Mouse (Mus musculus): Measurements from ENCODE around the gene Gucd1. TPM values are rescaled to one million over a fixed set of nuclear protein-coding genes. Genes with fewer than 3 reads are reported as not detected.
A peak's percentile ranks its signal among the peaks of the same experiment; 100 is the strongest.

Gucd1 gene
- total RNA-seq, 2 experiments from 2014 or later = 15.4 to 20.1 TPM

DNA sequence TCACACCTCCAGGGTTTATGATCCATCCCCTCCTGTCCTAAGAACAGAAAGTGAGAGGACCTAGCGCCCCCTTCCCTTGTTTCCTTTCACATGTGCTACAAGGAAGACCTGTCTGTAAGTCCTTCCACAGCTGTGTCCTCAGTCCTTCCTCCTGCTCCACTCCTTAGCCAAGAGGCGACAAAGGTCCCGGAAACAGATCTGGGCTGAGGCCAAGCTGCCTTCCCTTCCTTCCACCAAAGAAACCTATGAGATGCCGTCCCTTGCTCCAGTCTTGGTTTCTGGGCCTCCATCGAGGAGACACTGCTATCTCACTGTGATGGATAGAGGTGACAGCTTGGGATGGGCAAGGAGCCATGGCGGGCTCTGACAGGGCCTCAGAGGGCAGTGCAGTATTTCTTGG is 182.7 kb downstream of the Gucd1 start:
- no peak for ATAC-seq (replicated peaks; ENCODE audit: poor library complexity, severe bottlenecking)

DNA sequence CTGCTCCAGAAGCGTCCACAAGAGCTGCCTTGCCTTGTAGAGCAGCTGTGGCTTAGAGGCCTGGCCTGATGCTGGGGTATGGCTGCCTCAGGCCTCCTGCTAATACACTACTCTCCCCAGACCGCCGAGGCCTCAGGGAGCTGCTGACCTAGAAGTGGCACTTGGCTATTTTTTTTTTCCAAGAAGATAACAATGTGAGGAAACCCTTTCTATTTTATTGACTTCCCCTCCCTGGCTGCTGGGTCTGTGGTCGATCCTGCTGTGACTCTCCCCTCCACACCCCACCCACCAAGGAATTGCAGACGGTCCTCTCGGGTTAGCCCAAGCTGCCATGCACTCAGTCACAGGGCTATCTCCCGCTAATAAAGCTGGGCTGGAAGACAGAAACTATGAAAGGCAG is 183.6 kb downstream of the Gucd1 start:
- no peak for ATAC-seq (replicated peaks; ENCODE audit: poor library complexity, severe bottlenecking)

- no peak for ATAC-seq (replicated peaks; ENCODE audit: poor library complexity, severe bottlenecking)
Measured at GRCm38 (mm10) chr10:75333176-75333776, 184.5 kb downstream of the Gucd1 start.

DNA sequence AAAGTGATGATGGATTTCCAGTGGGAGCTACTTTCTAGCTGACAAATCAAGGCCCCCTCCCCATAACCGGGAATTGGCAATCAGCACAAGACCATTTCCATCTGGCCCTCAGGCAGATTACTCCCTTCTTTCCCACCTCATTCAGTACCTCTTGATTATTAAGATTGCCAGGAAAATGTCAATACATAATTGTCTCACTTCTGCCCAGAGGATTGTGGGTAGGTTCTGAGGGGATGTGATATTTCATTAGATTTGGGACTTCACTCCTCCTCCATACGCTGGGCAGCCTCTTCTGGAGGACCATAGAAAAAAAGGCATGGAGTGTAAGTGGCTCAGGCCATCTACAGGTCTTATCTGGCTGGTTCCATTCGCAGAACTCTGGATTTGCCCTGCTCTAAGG is 185.5 kb downstream of the Gucd1 start:
- no peak for ATAC-seq (replicated peaks; ENCODE audit: poor library complexity, severe bottlenecking)

DNA sequence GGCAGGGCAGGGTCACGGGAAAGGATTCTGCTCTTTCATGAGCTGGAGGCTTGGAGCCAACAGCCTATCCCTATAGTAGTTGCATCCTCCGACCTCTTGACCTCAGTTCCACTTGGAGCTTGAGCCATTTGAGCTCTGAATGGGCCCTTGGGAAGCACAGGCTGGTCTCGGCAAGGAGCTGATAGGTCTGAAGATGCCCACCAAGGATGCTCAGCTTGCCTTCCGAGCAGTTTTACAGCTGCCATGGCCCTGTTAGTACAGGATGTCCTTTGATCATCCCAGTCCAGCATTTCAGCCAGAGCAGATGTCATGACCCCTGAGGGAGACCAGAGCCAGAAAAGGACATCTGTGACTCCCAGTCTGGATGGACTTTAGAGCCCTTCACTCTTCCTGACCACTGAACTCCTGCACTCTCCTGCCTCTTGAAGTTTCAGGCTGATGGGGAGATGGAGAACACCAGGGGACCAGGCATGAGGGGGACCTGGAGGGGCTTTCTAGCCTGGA is 189.5 kb downstream of the Gucd1 start:
- ATAC-seq (replicated peaks; ENCODE audit: poor library complexity, severe bottlenecking) = no peak

GRCm38 (mm10) chr10:75327081-75327480 is 190.7 kb downstream of the Gucd1 start:
- ATAC-seq (replicated peaks; ENCODE audit: poor library complexity, severe bottlenecking) = peak; percentile 61

DNA sequence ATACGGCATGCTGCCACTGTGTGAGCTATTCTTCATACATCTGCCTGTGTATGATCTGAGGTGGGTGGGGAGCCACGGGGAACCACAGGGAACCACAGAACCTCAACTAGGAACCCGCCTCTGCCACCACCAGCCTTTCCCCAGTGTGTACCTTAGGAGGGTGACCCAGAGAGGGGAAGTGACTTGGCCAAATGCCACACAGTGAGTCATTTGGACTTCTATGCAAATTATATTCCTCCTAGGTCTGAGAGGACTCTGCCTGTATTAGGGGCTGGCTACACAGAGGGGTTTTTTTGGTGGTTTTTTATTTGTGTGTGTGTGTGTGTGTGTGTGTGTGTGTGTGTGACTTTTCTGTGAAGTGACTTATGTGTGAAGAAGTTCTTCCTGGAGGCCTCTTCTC is 191.2 kb downstream of the Gucd1 start:
- peak; percentile 72 for ATAC-seq (replicated peaks; ENCODE audit: poor library complexity, severe bottlenecking)

DNA sequence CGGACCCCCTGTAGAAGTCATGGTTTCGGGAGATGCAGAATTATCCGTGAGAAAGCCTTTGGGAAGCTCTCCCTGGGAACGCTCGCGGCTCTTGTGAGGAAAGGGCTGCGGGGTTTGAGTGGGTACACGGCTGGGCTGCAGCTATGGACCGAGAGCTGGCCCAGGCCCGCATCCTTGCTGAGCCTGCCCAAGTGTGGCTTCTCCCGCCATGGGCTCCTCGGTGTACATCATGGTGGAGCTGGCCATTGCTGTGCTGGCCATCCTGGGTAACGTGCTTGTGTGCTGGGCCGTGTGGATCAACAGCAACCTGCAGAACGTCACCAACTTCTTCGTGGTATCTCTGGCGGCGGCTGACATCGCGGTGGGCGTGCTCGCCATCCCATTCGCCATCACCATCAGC is 192.0 kb downstream of the Gucd1 start:
- no peak for ATAC-seq (replicated peaks; ENCODE audit: poor library complexity, severe bottlenecking)

DNA sequence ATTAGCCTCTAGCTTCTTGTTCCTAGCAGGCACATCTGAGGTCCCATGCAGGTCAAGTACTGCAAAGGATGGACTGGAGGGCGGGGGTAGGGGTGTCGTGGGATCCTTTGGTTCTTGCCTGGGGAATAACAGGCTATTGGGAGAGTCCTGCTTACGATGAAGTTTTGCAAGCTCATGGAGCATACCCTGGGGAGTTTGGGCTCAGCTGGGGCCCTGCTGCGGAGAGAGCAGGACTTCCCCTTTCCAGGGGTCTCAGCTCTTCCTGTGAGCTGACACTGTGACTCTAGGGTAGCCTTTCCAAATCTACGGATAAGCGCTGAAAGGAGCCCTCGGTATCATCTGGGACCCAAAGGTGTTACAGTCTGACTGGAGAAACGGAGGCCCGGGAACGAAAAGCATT is 193.4 kb downstream of the Gucd1 start:
- peak; percentile 43 for ATAC-seq (replicated peaks; ENCODE audit: poor library complexity, severe bottlenecking)

- no peak for ATAC-seq (replicated peaks; ENCODE audit: poor library complexity, severe bottlenecking)
Measured at GRCm38 (mm10) chr10:75323986-75324385, 193.8 kb downstream of the Gucd1 start.

DNA sequence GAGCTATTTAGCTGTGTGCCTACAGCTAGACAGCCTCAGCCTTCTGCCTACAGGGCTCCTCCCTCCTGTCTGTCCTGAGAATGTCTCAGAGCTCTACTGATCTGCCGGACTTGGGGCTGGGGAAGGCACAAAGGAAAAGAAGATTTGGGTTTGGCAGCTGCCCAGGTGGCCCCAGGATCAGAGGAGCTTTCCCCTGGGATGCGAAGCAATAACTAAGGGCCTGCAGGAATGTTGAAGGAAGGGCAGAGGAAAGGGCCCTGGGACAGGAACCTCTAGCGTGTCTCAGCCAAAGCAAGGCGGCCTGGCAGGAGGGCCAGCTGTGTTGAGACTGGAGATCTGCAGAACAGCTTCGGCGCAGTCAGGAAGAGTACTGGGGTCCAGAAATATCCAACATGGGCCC is 194.8 kb downstream of the Gucd1 start:
- no peak for ATAC-seq (replicated peaks; ENCODE audit: poor library complexity, severe bottlenecking)

DNA sequence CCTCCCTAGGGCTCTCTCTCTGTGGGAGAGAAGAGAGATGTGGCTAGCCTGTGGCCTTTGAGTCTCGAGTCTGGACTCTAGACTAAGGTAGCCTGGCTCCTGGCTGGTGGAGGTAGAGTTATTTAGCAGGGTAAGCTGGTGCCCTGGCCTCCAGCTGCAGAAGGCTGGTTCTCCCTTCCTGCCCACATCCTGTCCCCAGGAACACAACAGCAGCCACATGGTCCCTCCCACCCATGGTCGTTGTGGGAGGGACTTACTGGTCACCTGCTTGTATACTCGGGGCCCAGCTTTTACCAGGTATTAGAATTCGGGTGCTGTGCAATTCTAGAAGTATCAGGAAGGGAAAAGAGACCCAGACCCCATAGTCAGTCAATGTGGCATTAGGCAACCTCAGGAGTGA is 197.5 kb downstream of the Gucd1 start:
- ATAC-seq (replicated peaks; ENCODE audit: poor library complexity, severe bottlenecking) = peak; percentile 48

DNA sequence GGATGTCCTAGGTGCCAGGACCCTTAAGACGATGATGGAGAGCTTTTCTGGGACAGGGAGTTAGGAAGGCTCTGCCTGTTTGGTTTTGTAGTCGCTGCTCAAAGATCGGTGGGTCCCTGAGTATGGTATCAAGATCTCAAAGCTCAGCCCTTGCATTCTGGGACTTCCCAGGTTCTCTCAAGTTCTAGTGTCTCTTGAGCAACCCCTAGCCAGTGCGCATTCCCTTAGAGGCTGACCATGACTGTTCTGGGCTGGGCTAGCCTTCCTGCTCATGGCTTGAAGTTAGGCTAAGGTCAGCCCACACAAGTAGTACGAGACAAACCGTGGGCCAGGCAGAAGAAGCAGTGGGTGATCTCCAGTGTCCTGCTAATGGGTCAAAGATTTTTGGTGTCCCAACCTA is 199.6 kb downstream of the Gucd1 start:
- ATAC-seq (replicated peaks; ENCODE audit: poor library complexity, severe bottlenecking) = 0 out of 2 replicates have a peak, but pooled peaks have one; percentile 4

GRCm38 (mm10) chr10:75316908-75317761 is 200.6 kb downstream of the Gucd1 start:
- peak; percentile 42 for ATAC-seq (replicated peaks; ENCODE audit: poor library complexity, severe bottlenecking)

- no peak for ATAC-seq (replicated peaks; ENCODE audit: poor library complexity, severe bottlenecking)
Measured at GRCm38 (mm10) chr10:75316872-75316907, 201.1 kb downstream of the Gucd1 start, which contains the start of gene Adora2a. TSS of gene Adora2a (plus strand) at chr10:75316877.

DNA sequence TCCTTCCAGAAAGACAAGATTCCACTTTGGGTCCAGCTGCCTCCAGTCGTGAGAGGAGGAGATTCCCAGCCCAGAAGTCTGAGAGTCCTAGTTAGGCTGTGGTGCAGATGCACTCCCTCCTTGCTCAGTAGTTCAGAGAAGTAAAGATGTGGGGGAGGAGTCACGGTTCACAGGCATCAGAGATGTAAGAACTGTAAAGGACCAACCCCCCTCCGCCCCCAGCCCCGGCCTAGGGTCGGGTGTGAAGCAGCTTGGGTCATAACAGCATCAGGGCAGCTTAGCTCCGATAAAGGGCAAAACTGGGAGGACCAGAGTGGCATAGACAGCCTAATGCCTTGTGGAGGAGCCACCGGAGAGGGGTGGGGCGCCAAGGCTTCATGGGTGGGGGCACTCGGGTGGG is 201.3 kb downstream of the Gucd1 start:
- 0 out of 2 replicates have a peak, but pooled peaks have one; percentile 1 for ATAC-seq (replicated peaks; ENCODE audit: poor library complexity, severe bottlenecking)

DNA sequence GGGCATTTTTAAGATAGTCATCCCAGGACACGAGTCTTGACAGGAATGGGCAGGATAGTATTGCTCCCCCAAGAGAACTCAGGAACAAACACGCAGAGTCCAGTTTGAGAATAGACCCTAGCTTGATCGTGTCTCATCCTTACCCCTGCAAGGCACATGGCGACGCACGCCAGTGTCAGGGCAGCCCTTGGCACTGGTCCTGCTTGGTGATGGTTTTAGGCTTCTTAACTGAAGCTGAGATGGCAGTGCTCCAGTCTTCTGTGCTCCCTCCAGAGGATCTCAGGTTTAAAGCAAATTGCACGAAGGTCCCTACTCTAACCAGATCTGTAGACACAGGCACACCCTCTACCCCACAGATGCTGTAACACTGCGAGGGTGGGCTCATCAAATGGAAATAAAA is 202.0 kb downstream of the Gucd1 start:
- no peak for ATAC-seq (replicated peaks; ENCODE audit: poor library complexity, severe bottlenecking)

DNA sequence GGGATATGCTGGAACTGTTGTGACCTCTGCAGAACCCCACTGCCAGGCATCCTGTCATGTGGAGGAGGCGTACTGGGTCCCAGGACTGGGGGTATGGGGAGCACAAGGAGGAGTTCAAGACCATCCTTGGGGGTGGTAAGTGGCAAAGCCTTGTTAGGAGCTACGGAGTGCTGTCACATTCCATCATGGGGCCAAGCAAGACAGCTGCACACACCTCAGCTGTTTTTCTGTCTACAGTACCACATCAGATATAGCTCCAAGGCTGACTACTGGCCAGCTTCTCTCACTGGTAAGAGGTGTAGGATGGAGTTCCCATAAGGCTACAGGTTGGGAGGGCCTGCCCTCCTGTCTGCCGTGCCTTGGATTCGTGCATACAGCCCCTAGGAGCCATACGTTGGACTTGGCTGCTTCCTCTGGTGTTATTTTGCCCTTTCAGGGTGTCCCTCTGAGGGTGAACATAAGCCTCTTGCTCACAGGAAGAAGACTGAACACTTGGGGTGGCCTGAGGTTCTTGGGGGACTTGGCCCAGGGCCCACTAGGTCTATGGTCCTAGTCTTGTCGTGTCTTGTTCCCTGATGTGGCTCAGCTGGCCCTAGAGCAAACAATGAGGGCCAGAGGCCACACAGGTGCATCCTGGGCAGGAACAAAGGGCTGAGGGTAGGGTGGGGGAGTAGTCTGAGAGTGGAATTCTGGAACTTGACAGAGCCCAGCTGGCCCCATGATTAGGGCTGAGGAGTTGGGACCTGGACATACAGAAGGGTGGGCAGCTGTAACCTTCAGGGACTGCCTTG is 203.4 kb downstream of the Gucd1 start:
- no peak for ATAC-seq (replicated peaks; ENCODE audit: poor library complexity, severe bottlenecking)

GRCm38 (mm10) chr10:75312361-75312760 is 205.4 kb downstream of the Gucd1 start:
- peak; percentile 29 for ATAC-seq (replicated peaks; ENCODE audit: poor library complexity, severe bottlenecking)

DNA sequence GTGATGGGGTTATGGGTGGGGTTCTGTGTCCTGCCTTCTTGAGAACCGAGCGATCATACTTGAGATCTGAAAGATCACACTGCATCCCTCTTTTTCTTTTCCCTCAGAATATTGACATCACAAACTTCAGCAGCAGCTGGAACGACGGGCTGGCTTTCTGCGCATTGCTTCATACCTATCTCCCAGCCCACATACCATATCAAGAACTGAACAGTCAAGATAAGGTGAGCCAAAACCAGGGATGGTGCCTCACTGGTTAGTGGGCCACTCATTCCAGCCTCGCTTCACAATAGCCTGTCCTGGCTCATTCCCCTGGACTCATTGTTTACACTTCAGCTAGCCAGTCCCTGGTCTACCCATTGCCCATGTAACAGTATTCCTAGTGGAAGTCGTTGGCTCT is 210.6 kb downstream of the Gucd1 start:
- no peak for ATAC-seq (replicated peaks; ENCODE audit: poor library complexity, severe bottlenecking)

DNA sequence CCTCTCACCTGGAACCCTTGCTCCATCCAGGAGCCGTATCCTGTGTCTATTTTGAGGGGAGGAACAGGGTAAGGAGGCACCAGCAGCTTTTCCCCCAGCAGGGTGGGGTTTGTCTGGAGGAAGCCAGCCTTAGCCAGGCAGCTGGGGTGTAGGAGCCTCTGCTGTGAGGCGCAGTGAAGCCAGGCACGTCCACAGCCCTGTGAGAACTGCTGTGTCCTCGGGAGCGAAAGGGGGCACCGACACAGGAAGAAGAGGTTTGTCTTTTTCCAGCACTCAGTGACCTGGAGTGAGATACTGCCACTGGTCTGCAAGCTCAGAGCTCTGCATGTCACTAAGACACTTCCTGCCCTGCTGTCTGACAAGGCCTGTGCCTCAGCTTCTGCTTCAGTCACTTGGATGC is 213.4 kb downstream of the Gucd1 start:
- ATAC-seq (replicated peaks; ENCODE audit: poor library complexity, severe bottlenecking) = no peak

DNA sequence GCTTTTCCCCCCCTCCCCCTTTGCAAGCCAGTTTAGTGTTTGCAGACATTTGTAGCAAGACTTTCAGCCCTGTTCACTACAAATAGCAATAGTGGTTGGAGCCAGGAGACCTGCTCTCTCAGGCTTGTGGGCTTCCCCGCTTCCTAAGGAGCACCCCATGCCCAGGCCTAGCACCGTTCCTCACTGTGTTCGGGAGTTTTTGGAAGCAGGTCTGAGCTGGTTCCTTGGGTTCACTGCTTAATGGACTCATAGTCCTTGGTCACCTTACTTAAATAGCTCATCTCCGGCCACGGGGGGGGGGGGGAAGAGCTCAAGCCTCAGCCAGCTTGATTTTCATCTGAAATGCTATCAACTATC is 213.7 kb downstream of the Gucd1 start:
- no peak for ATAC-seq (replicated peaks; ENCODE audit: poor library complexity, severe bottlenecking)
